Mouse (Mus musculus): Measurements from ENCODE around the gene Ubp1. TPM values are rescaled to one million over a fixed set of nuclear protein-coding genes. Genes with fewer than 3 reads are reported as not detected.

Gene Ubp1
- polyA plus RNA-seq, 1 experiment = 23.7 TPM

GRCm38 (mm10) chr9:113971615-113972014, 40.9 kb downstream of the Ubp1 start:
- H3K79me3 ChIP-seq (ENCODE audit: low read depth) = no peaks in the 10 kb centered on the region
- peaks cover 68% of the 10 kb centered on the region for H3K36me3 ChIP-seq (ENCODE audit: control insufficient read depth, insufficient read depth)
- no peaks in the 10 kb centered on the region for H3K27me3 ChIP-seq (ENCODE audit: control insufficient read depth, insufficient read depth, insufficient read length)
- no peak overlapping the region for H3ac ChIP-seq (ENCODE audit: control insufficient read depth, insufficient read length, low read depth)
- H3K4me3 ChIP-seq (ENCODE audit: insufficient read depth, poor library complexity, severe bottlenecking) = no peak overlapping the region
- no peaks in the 10 kb centered on the region for H3K79me2 ChIP-seq (ENCODE audit: control insufficient read depth, insufficient read depth)
- TF ChIP-seq MYOD1 (IDR thresholded peaks at IDR 0.05; ENCODE audit: control insufficient read depth, insufficient read length, low read depth) (no peak), CTCF (IDR thresholded peaks at IDR 0.05; ENCODE audit: control insufficient read depth, insufficient read depth, insufficient read length) (no peak), MAX (IDR thresholded peaks at IDR 0.05) (no peak), FOSL1 (IDR thresholded peaks at IDR 0.05; ENCODE audit: insufficient read depth, low read length, poor library complexity, severe bottlenecking) (no peak), MYOG (IDR thresholded peaks at IDR 0.05; ENCODE audit: control insufficient read depth, extremely low read depth, insufficient read length) (no peak), USF1 (IDR thresholded peaks at IDR 0.05; ENCODE audit: low read depth) (no peak), CEBPB (IDR thresholded peaks at IDR 0.05; ENCODE audit: low read depth) (no peak)

- no peak for TF ChIP-seq FOSL1 (IDR thresholded peaks at IDR 0.05; ENCODE audit: insufficient read depth, low read length, poor library complexity, severe bottlenecking)
- TF ChIP-seq CEBPB (IDR thresholded peaks at IDR 0.05; ENCODE audit: low read depth) = no peak
- TF ChIP-seq CTCF (IDR thresholded peaks at IDR 0.05; ENCODE audit: control insufficient read depth, insufficient read depth, insufficient read length) = no peak
- no peak for TF ChIP-seq MYOG (IDR thresholded peaks at IDR 0.05; ENCODE audit: control insufficient read depth, extremely low read depth, insufficient read length)
- no peak for TF ChIP-seq MYOD1 (IDR thresholded peaks at IDR 0.05; ENCODE audit: control insufficient read depth, insufficient read length, low read depth)
- no peak for TF ChIP-seq USF1 (IDR thresholded peaks at IDR 0.05; ENCODE audit: low read depth)
- no peak for TF ChIP-seq MAX (IDR thresholded peaks at IDR 0.05)
- H3K36me3 ChIP-seq (ENCODE audit: control insufficient read depth, insufficient read depth) = peaks cover 72% of the 10 kb centered on the region
Measured at GRCm38 (mm10) chr9:113973857-113974256, 43.1 kb downstream of the Ubp1 start.

GRCm38 (mm10) chr9:113974945-113975344, 44.2 kb downstream of the Ubp1 start:
- TF ChIP-seq MYOG (IDR thresholded peaks at IDR 0.05; ENCODE audit: control insufficient read depth, extremely low read depth, insufficient read length) = no peak
- no peak overlapping the region for H3ac ChIP-seq (ENCODE audit: control insufficient read depth, insufficient read length, low read depth)
- no peaks in the 10 kb centered on the region for H3K27me3 ChIP-seq (ENCODE audit: control insufficient read depth, insufficient read depth, insufficient read length)
- no peaks in the 10 kb centered on the region for H3K79me2 ChIP-seq (ENCODE audit: control insufficient read depth, insufficient read depth)
- H3K4me3 ChIP-seq (ENCODE audit: insufficient read depth, poor library complexity, severe bottlenecking) = no peak overlapping the region
- H3K36me3 ChIP-seq (ENCODE audit: control insufficient read depth, insufficient read depth) = peaks cover 74% of the 10 kb centered on the region
- H3K79me3 ChIP-seq (ENCODE audit: low read depth) = no peaks in the 10 kb centered on the region

More at GRCm38 (mm10) chr9:113973857-113974256, 43.1 kb downstream of the Ubp1 start:
- Histone ChIP-seq H3ac (ENCODE audit: control insufficient read depth, insufficient read length, low read depth) (no peak overlapping the region), H3K79me3 (ENCODE audit: low read depth) (no peaks in the 10 kb centered on the region), H3K4me3 (ENCODE audit: insufficient read depth, poor library complexity, severe bottlenecking) (no peak overlapping the region), H3K27me3 (ENCODE audit: control insufficient read depth, insufficient read depth, insufficient read length) (no peaks in the 10 kb centered on the region), H3K79me2 (ENCODE audit: control insufficient read depth, insufficient read depth) (no peaks in the 10 kb centered on the region)

GRCm38 (mm10) chr9:113975442-113975841, 44.7 kb downstream of the Ubp1 start:
- Histone ChIP-seq H3K4me3 (ENCODE audit: insufficient read depth, poor library complexity, severe bottlenecking) (no peak overlapping the region), H3K27me3 (ENCODE audit: control insufficient read depth, insufficient read depth, insufficient read length) (no peaks in the 10 kb centered on the region), H3ac (ENCODE audit: control insufficient read depth, insufficient read length, low read depth) (no peak overlapping the region), H3K79me3 (ENCODE audit: low read depth) (no peaks in the 10 kb centered on the region), H3K36me3 (ENCODE audit: control insufficient read depth, insufficient read depth) (peaks cover 72% of the 10 kb centered on the region), H3K79me2 (ENCODE audit: control insufficient read depth, insufficient read depth) (no peaks in the 10 kb centered on the region)
- TF ChIP-seq USF1 (IDR thresholded peaks at IDR 0.05; ENCODE audit: low read depth) (no peak), FOSL1 (IDR thresholded peaks at IDR 0.05; ENCODE audit: insufficient read depth, low read length, poor library complexity, severe bottlenecking) (no peak), CTCF (IDR thresholded peaks at IDR 0.05; ENCODE audit: control insufficient read depth, insufficient read depth, insufficient read length) (no peak), CEBPB (IDR thresholded peaks at IDR 0.05; ENCODE audit: low read depth) (no peak), MYOG (IDR thresholded peaks at IDR 0.05; ENCODE audit: control insufficient read depth, extremely low read depth, insufficient read length) (no peak), MYOD1 (IDR thresholded peaks at IDR 0.05; ENCODE audit: control insufficient read depth, insufficient read length, low read depth) (no peak), MAX (IDR thresholded peaks at IDR 0.05) (no peak)

- no peak overlapping the region for H3ac ChIP-seq (ENCODE audit: control insufficient read depth, insufficient read length, low read depth)
- no peak overlapping the region for H3K4me3 ChIP-seq (ENCODE audit: insufficient read depth, poor library complexity, severe bottlenecking)
- no peaks in the 10 kb centered on the region for H3K79me3 ChIP-seq (ENCODE audit: low read depth)
- H3K36me3 ChIP-seq (ENCODE audit: control insufficient read depth, insufficient read depth) = peaks cover 70% of the 10 kb centered on the region
- H3K79me2 ChIP-seq (ENCODE audit: control insufficient read depth, insufficient read depth) = no peaks in the 10 kb centered on the region
- TF ChIP-seq CTCF (IDR thresholded peaks at IDR 0.05; ENCODE audit: control insufficient read depth, insufficient read depth, insufficient read length) (no peak), MYOG (IDR thresholded peaks at IDR 0.05; ENCODE audit: control insufficient read depth, extremely low read depth, insufficient read length) (no peak), USF1 (IDR thresholded peaks at IDR 0.05; ENCODE audit: low read depth) (no peak), MYOD1 (IDR thresholded peaks at IDR 0.05; ENCODE audit: control insufficient read depth, insufficient read length, low read depth) (no peak), CEBPB (IDR thresholded peaks at IDR 0.05; ENCODE audit: low read depth) (no peak), FOSL1 (IDR thresholded peaks at IDR 0.05; ENCODE audit: insufficient read depth, low read length, poor library complexity, severe bottlenecking) (no peak), MAX (IDR thresholded peaks at IDR 0.05) (no peak)
- H3K27me3 ChIP-seq (ENCODE audit: control insufficient read depth, insufficient read depth, insufficient read length) = no peaks in the 10 kb centered on the region
Measured at GRCm38 (mm10) chr9:113976264-113976663, 45.5 kb downstream of the Ubp1 start.

GRCm38 (mm10) chr9:113977225-113977840, 46.6 kb downstream of the Ubp1 start:
- Histone ChIP-seq H3K79me2 (ENCODE audit: control insufficient read depth, insufficient read depth) (no peaks in the 10 kb centered on the region), H3K36me3 (ENCODE audit: control insufficient read depth, insufficient read depth) (peaks cover 74% of the 10 kb centered on the region), H3ac (ENCODE audit: control insufficient read depth, insufficient read length, low read depth) (no peak overlapping the region), H3K27me3 (ENCODE audit: control insufficient read depth, insufficient read depth, insufficient read length) (no peaks in the 10 kb centered on the region), H3K79me3 (ENCODE audit: low read depth) (no peaks in the 10 kb centered on the region), H3K4me3 (ENCODE audit: insufficient read depth, poor library complexity, severe bottlenecking) (no peak overlapping the region)
- TF ChIP-seq MYOD1 (IDR thresholded peaks at IDR 0.05; ENCODE audit: control insufficient read depth, insufficient read length, low read depth) (no peak), USF1 (IDR thresholded peaks at IDR 0.05; ENCODE audit: low read depth) (no peak), MYOG (IDR thresholded peaks at IDR 0.05; ENCODE audit: control insufficient read depth, extremely low read depth, insufficient read length) (no peak), CEBPB (IDR thresholded peaks at IDR 0.05; ENCODE audit: low read depth) (no peak), CTCF (IDR thresholded peaks at IDR 0.05; ENCODE audit: control insufficient read depth, insufficient read depth, insufficient read length) (no peak), FOSL1 (IDR thresholded peaks at IDR 0.05; ENCODE audit: insufficient read depth, low read length, poor library complexity, severe bottlenecking) (no peak), MAX (IDR thresholded peaks at IDR 0.05) (no peak)
